Mouse (Mus musculus): ENCODE results near the gene Hoxa1.

Gene Hoxa1

GRCm38 (mm10) chr6:52170166-52170897 is 12.2 kb upstream of the Hoxa1 start:
- no peak for DNase-seq

- DNase-seq, result no peak
Measured at GRCm38 (mm10) chr6:52169499-52170165, 11.5 kb upstream of the Hoxa1 start.

- no peak for DNase-seq
Measured at GRCm38 (mm10) chr6:52168191-52169055, 10.3 kb upstream of the Hoxa1 start.

- DNase-seq, result no peak
Measured at GRCm38 (mm10) chr6:52167736-52168161, 9.6 kb upstream of the Hoxa1 start.

GRCm38 (mm10) chr6:52167176-52167575 is 9.1 kb upstream of the Hoxa1 start:
- DNase-seq, result no peak

- DNase-seq, result no peak
Measured at GRCm38 (mm10) chr6:52166431-52167077, 8.4 kb upstream of the Hoxa1 start.

GRCm38 (mm10) chr6:52165441-52166370 is 7.6 kb upstream of the Hoxa1 start:
- no peak for DNase-seq

- DNase-seq, result no peak
Measured at GRCm38 (mm10) chr6:52164626-52165440, 6.7 kb upstream of the Hoxa1 start, which contains the start of gene Hoxa2. Gene Hoxa2 (minus strand): TSS chr6:52164831.

- DNase-seq, result no peak
Measured at GRCm38 (mm10) chr6:52164051-52164625, 6.0 kb upstream of the Hoxa1 start.

- DNase-seq, result no peak
Measured at GRCm38 (mm10) chr6:52163366-52164031, 5.4 kb upstream of the Hoxa1 start.

GRCm38 (mm10) chr6:52162611-52163365 is 4.7 kb upstream of the Hoxa1 start:
- no peak for DNase-seq

- DNase-seq, result no peak
Measured at GRCm38 (mm10) chr6:52162093-52162380, 3.9 kb upstream of the Hoxa1 start.

- DNase-seq, result no peak
Measured at GRCm38 (mm10) chr6:52161336-52162092, 3.4 kb upstream of the Hoxa1 start.

GRCm38 (mm10) chr6:52160511-52161335 is 2.6 kb upstream of the Hoxa1 start:
- DNase-seq, result no peak

- DNase-seq, result no peak
Measured at GRCm38 (mm10) chr6:52159979-52160378, 1.9 kb upstream of the Hoxa1 start.

GRCm38 (mm10) chr6:52159164-52159761 is 1.1 kb upstream of the Hoxa1 start:
- DNase-seq, result no peak
